Mouse (Mus musculus): ENCODE measurements around the gene Cnksr3.

Gene Cnksr3

DNA sequence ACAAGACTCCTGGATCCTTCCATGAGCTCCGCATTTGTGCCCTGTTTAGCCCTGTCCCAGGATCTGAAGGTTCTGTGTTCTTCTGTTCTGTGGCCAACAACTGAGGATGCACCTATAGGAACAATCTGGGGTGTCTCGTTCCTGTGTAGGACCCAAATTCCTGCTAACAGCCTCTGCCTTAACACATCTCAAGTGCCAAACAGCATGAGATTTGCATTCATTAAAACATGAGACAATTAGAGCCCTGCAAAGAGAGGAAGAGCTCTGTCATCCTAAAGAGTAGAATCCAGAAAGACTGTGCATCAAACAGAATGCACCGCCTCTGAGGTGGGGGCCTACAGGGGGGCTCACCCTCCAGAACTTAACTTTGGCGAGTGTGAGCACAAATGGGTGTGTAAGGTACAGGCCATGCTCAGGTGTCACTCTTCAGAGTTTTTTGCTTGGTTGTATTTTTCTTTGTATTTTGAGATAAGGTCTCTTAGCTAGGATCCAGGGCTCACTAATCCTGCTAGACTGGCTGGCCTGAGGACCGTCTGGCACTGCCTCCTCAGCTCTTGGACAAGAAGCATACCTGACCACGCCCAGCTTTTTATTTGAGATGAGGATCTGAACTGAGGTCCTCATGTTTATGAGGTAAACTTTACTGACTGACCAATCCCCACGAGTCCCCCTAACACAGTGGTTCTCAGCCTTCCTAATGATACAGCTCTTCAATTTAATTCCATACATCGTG is 15.2 kb downstream of the Cnksr3 start:
- no peak for DNase-seq (ENCODE audit: low read depth)

GRCm38 (mm10) chr10:7195927-7196326 is 16.1 kb downstream of the Cnksr3 start:
- no peak for DNase-seq (ENCODE audit: low read depth)

DNA sequence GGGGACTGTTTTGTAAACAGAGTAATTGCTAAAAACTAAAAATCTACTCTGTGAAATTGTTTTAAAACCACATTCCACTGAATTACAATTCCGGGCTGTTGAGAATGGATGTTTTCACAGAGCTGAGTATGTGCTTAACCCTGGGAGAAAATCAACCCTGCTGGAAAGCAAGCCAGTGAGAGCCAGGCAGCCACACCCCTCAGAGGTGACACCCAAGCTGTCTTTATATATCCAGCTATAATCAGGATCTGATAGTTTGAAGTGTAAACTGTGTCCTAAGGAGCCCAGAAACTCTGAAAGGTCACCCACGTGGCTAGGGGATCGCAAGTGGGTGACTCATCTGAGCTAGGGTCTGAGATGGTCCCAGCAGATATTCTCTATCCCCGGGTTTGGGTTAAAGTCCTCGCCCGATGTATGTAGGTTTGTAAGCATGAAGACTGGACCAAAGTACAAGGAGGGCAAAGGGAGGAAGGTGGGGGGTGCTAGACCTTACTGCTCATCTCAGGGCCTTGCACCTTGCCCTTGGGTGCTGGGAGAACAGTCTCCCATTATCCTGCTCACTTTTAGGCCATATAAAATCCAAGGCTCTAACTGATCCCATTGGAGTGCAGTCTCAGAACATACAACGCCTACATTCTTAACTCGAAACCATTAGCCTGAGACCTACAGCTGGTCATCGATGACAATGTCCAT is 20.2 kb downstream of the Cnksr3 start:
- DNase-seq (ENCODE audit: low read depth) = no peak

DNA sequence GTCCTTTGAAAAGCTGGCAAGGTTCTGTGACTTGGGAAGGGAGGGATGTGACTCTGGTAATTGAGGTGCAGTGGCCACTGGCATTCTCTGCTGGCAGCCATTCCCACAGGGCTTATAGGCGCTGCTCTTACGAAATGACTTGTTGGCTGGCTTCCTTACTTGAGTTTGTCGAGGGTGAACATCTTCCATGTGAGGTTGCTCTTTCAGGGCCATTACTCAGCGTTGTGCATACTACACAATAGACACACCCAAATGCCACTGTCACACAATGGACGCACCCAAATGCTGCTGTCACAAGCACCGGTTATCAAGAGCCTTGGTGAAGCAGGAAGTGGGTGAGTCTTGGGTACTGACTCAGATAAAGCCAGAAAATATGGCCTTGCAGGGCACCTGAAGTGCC is 22.8 kb downstream of the Cnksr3 start:
- no peak for DNase-seq (ENCODE audit: low read depth)

- DNase-seq (ENCODE audit: low read depth) = no peak
Observed at GRCm38 (mm10) chr10:7187881-7188280, 24.2 kb downstream of the Cnksr3 start.

- no peak for DNase-seq (ENCODE audit: low read depth)
Observed at GRCm38 (mm10) chr10:7186992-7187391, 25.0 kb downstream of the Cnksr3 start.

DNA sequence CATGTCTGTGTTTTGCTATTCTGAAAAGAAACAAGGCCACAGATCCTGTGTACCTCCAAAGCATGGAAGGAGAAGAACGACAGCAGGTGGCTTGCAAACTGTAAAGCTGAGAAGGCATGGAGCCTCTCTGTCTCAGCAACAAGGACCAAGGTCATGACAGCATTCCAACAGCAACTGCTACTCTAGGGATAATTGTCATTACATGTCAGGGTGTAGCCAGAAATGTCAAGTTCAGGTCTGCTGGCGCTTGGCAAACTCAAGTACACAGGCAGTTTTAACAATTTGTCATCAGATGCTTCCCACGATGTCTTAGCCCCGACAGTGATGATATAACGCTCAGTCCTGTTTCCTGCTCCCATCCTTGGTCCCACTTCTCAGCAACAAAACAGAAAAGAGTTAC is 26.0 kb downstream of the Cnksr3 start:
- DNase-seq (ENCODE audit: low read depth) = no peak

DNA sequence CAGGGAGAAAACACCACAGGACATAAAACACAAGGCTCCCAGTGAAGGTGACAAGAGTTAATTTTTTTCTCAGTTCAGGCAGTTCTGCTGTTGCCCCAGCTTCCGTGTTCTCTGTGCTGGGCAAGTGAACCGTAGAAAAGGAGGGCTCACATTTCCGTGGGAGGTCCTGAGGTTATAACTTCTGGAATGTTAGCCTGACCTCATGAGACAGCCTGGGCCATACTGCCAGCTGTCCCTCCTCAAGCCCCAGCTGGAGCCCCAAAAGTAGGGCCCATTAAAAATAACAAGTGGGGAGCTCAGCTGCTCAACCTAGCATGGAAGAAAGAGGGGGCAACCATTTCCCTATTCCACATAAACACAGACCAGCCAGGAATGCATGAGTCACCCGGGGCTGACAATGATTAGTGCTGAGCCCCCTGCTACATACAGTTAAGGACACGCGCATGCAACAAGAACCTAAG is 28.8 kb downstream of the Cnksr3 start:
- no peak for DNase-seq (ENCODE audit: low read depth)

- DNase-seq (ENCODE audit: low read depth) = no peak
Observed at GRCm38 (mm10) chr10:7182555-7183170, 29.4 kb downstream of the Cnksr3 start.

GRCm38 (mm10) chr10:7180296-7180695 is 31.7 kb downstream of the Cnksr3 start:
- DNase-seq (ENCODE audit: low read depth) = no peak

- no peak for DNase-seq (ENCODE audit: low read depth)
Observed at GRCm38 (mm10) chr10:7178571-7178970, 33.5 kb downstream of the Cnksr3 start.

DNA sequence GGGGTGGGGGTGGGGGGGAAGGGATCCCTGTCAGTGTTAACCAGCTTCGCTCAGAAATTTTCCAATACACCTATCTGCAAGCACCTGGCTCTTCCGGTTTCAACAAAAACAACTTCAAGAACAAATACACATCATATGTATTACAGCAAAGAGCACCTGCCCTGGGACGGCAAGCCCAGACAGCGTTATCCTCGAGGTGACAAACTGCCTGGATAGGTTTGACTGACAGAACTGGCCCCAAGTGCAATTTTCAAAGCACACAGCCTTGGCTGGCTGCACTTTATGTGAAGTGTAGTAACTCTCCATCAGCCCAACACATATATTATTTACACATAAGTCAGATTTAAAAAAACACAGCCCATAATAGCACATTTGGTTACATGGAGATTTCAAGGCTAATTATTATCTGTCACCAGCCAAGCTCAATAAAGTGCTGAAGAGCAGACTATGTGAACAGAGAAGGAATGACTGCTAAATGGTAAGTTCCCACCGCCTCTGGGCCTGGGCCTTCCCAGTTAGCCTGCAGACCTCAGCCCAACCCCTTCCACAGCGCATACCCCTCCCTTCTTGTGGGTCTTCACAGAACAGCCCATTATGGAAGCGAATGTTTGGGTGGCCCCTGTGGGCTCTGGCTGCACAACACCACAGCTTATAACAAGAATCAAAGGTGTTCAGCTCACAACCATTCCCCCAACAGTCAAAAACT is 35.7 kb downstream of the Cnksr3 start:
- DNase-seq (ENCODE audit: low read depth) = no peak

DNA sequence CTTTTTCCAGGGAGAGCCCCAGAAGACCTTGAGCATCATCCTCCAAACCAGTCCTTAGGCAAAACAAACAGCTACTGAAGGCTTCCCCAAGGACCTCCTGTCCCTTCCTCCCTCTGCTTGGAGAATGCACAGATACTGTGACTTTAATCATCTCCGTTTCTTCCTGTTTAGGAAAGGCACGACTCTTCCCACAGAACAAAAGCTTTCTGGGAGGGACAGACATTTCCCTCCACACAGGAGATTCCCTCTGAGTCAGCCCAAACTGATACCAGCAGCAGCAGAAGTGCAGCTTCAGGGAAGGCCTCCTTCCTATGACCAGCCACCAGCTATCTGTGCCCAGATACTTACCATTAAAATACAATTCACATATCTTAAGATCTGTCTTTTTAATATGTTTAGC is 37.6 kb downstream of the Cnksr3 start:
- DNase-seq (ENCODE audit: low read depth) = no peak

- DNase-seq (ENCODE audit: low read depth) = no peak
Observed at GRCm38 (mm10) chr10:7173098-7173497, 38.9 kb downstream of the Cnksr3 start.

GRCm38 (mm10) chr10:7170434-7170833 is 41.6 kb downstream of the Cnksr3 start:
- DNase-seq (ENCODE audit: low read depth) = no peak

DNA sequence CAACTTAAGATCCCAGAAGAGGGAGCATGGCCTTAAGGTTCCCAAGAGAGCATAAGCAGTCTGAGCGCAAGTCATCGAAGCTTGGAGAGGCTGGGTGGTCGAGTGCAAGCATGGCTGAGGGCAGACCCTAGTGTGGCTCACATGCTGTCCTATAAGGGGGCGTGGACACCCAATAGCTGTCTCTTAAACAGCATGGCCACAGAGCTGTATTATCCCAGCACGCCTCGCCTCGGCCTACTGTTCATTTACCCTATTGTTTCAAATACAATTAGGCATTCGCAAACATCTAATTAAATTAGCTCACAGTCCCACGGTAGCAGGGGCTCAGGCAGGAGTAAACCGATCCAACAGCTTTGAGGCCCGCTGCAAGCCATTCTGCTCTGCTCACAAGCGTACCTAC is 49.0 kb downstream of the Cnksr3 start:
- no peak for DNase-seq (ENCODE audit: low read depth)

- DNase-seq (ENCODE audit: low read depth) = no peak
Observed at GRCm38 (mm10) chr10:7159061-7159511, 53.0 kb downstream of the Cnksr3 start.

DNA sequence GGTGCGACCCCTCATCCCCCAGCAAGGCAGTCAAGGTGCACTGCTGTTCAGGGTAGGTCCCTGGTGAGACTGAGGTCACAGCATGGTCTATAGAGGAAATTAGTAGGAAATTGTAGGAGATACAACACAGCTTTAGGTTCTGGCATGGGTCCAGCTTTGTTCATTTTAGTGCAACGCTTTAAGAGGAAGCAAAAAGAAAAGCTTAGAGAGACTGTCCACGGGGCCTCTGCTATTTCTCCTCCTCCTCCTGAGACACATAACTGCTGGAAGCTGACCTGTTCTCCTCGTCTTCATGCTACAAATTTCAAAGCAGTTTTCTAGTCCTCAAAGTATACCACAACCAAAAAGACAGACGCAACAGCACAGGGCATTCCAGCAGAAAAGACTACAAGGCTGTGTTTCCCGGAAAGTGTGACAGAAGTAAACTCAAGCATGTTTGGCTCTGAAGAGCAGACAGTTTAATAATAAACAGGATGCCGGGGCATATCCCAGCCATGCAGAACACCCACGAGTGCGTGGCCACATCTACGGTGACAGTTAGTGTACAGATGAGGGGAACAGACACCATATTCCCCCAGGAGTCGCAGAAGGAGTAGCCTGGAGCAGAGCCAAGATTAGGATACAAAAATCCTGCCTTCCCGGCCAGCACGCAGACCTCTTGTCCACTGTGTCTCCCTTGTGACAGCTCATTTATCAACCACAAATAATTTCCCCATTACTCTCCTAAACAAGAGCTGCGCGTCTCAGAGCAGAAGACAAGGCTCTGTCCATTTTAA is 53.6 kb downstream of the Cnksr3 start:
- no peak for DNase-seq (ENCODE audit: low read depth)

- DNase-seq (ENCODE audit: low read depth) = no peak
Observed at GRCm38 (mm10) chr10:7154877-7155276, 57.2 kb downstream of the Cnksr3 start.

- no peak for DNase-seq (ENCODE audit: low read depth)
Observed at GRCm38 (mm10) chr10:7152926-7153325, 59.1 kb downstream of the Cnksr3 start.

All from c-Kit-positive CD71-negative TER-119-negative erythroid progenitor cells, embryonic 14.5 days (primary cell).